Mouse (Mus musculus) spleen, adult 2 months (tissue): ENCODE results near the gene Fignl1.

Experiments
- CTCF ChIP-seq: fragments of 200-500 bp; IDR thresholded peaks from 2 replicates; pipeline ENCODE4 v1.5.1; 2011; ENCODE audit warnings: mild to moderate bottlenecking, inconsistent platforms; ENCODE audit not compliant: insufficient read depth, insufficient read length, insufficient replicate concordance; ENCODE audit errors: extremely low read depth
- POLR2A ChIP-seq: fragments of 200-500 bp; IDR thresholded peaks from 2 replicates; pipeline ENCODE4 v1.6.1; 2011; ENCODE audit warnings: low read depth, low read length, inconsistent platforms

DNA sequence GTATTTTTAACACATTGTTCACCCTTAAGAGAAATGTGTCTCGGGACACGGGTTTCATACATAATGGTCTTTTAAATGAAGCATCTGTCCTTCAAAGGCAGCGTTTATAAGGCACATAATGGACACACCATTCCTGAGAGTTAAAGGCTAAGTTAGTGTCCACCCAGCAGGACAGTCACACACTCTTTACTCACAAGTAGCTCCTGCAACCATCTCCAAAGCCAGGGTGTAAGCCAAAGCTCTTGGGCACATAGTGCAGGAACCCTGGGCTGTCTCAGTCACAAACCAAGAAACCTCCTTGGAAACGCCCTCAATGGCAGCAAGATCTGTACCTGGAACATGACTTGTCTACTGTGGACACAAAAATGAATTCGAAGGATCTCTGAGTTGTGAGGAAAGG, 55.9 kb downstream of the Fignl1 start:
- TF ChIP-seq CTCF (no peak), POLR2A (no peak)
